Mouse (Mus musculus) cerebellum, adult 2 months (tissue): ENCODE measurements around the gene Fundc2.

Experiments
- CTCF ChIP-seq: fragments of 200-500 bp; IDR thresholded peaks from 2 replicates; pipeline ENCODE4 v1.5.1; 2011; ENCODE audit warnings: low read depth, mild to moderate bottlenecking, control low read depth, low read length, moderate library complexity, borderline replicate concordance; ENCODE audit not compliant: insufficient read depth
- POLR2A ChIP-seq: fragments of 200-500 bp; IDR thresholded peaks from 2 replicates; pipeline ENCODE4 v1.6.1; 2011; ENCODE audit warnings: low read length, control low read depth, borderline replicate concordance; ENCODE audit not compliant: insufficient read depth

DNA sequence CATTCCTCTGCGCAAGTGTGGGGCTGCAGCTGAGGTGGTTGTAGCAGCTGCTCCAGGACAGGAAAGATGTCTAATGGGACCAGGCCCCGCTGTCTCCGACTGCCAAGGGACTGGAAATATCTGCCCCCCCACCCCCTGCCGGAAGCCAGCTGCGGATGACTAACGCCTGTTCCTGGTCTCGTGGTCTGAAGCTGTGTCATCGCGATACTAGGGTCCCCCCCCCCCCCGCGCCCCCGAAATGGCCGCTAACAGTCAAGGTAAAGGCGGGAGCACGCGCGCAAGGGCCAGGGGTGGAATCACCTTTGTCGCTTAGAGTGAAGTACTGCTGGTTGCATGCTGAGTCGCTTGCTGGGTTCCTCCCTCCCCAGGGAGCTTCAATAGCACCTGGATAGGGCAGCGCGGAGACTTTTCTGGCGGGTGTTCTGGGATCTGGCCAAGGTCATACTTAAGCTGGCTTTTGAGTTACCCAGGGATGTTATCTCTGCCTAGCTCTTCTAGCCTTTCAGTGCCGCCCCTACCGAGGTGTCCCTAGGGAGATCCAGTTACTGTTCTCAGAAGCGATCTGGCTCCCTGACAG is at the start of gene Fundc2, which contains the start of gene F8:
- no peak for TF ChIP-seq CTCF
- no peak for TF ChIP-seq POLR2A
